Mouse (Mus musculus): ENCODE measurements around the gene Nckap5l. TPM values are rescaled to one million over a fixed set of nuclear protein-coding genes. Genes with fewer than 3 reads are reported as not detected.
"Not testable (repeated sequence)": the region's sequence is repeated elsewhere in the genome, so short reads cannot be mapped to it uniquely, and the experiment has no call there.

Gene Nckap5l
- polyA plus RNA-seq, 1 experiment from 2014 or later = 11.7 TPM

GRCm38 (mm10) chr15:99393386-99394252, 63.9 kb downstream of the Nckap5l start:
- Histone ChIP-seq H3K9ac (peak overlapping the region; percentile 85), H3K27ac (replicated peaks) (peak overlapping the region; percentile 97), H3K4me3 (replicated peaks) (peak overlapping the region; percentile 90), H3K27me3 (no peaks in the 10 kb centered on the region), H3K9me3 (replicated peaks) (no peaks in the 10 kb centered on the region), H3K36me3 (no peaks in the 10 kb centered on the region), H3K4me1 (peaks cover 41% of the 10 kb centered on the region), H3K4me2 (replicated peaks) (peak overlapping the region; percentile 79)
- peak; percentile 25; the same call in 1 of the 2 replicates for ATAC-seq (ENCODE audit: insufficient number of reproducible peaks, low FRiP score, low TSS enrichment, low read depth)
- WGBS = 4% methylated on average over 24 of the region's 24 CpGs

GRCm38 (mm10) chr15:99392486-99393385, 64.8 kb downstream of the Nckap5l start, which contains the start of gene Tmbim6:
Gene Tmbim6 (plus strand): TSS chr15:99392882.
- under 1% methylated on average over 47 of the region's 51 CpGs for WGBS
- peak within 1 kb of the TSS; percentile 79 for H3K4me2 ChIP-seq (replicated peaks)

GRCm38 (mm10) chr15:99391975-99392374, 65.6 kb downstream of the Nckap5l start:
- Histone ChIP-seq H3K4me3 (replicated peaks) (peak overlapping the region; percentile 90), H3K9ac (0 out of 2 replicates have a peak overlapping the region, but pooled peaks have one; percentile 35), H3K9me3 (replicated peaks) (no peaks in the 10 kb centered on the region), H3K27me3 (no peaks in the 10 kb centered on the region), H3K27ac (replicated peaks) (peak overlapping the region; percentile 67), H3K36me3 (no peaks in the 10 kb centered on the region), H3K4me2 (replicated peaks) (peak overlapping the region; percentile 71), H3K4me1 (peaks cover 36% of the 10 kb centered on the region)
- ATAC-seq (ENCODE audit: insufficient number of reproducible peaks, low FRiP score, low TSS enrichment, low read depth) = no peak
- 80% methylated on average over 6 of the region's 6 CpGs for WGBS

More at GRCm38 (mm10) chr15:99392486-99393385, 64.8 kb downstream of the Nckap5l start, which contains the start of gene Tmbim6:
- no peaks in the 10 kb centered on the region for H3K27me3 ChIP-seq
- H3K27ac ChIP-seq (replicated peaks) = peak within 1 kb of the TSS; percentile 97
- no peaks in the 10 kb centered on the region for H3K9me3 ChIP-seq (replicated peaks)
- peak within 1 kb of the TSS; percentile 85 for H3K9ac ChIP-seq
- H3K4me3 ChIP-seq (replicated peaks) = peak within 1 kb of the TSS; percentile 90
- ATAC-seq (ENCODE audit: insufficient number of reproducible peaks, low FRiP score, low TSS enrichment, low read depth) = peak; percentile 99
- peaks cover 38% of the 10 kb centered on the region for H3K4me1 ChIP-seq
- no peaks in the 10 kb centered on the region for H3K36me3 ChIP-seq

- ATAC-seq (ENCODE audit: insufficient number of reproducible peaks, low FRiP score, low TSS enrichment, low read depth) = no peak
- no peak overlapping the region for H3K27ac ChIP-seq (replicated peaks)
- H3K4me2 ChIP-seq (replicated peaks) = no peak overlapping the region
- no peaks in the 10 kb centered on the region for H3K27me3 ChIP-seq
- H3K9me3 ChIP-seq (replicated peaks) = no peaks in the 10 kb centered on the region
- no peak overlapping the region for H3K9ac ChIP-seq
- 61% methylated on average over 7 of the region's 7 CpGs for WGBS
- peaks cover 23% of the 10 kb centered on the region for H3K4me1 ChIP-seq
- no peak overlapping the region for H3K4me3 ChIP-seq (replicated peaks)
- H3K36me3 ChIP-seq = no peaks in the 10 kb centered on the region
These were observed 66.8 kb downstream of the Nckap5l start for GRCm38 (mm10) chr15:99390472-99391401.

- no peaks in the 10 kb centered on the region for H3K9me3 ChIP-seq (replicated peaks)
- no peak overlapping the region for H3K27ac ChIP-seq (replicated peaks)
- ATAC-seq (ENCODE audit: insufficient number of reproducible peaks, low FRiP score, low TSS enrichment, low read depth) = no peak
- peaks cover 8% of the 10 kb centered on the region for H3K4me1 ChIP-seq
- WGBS = 71% methylated on average over 4 of the region's 4 CpGs
- H3K27me3 ChIP-seq = no peaks in the 10 kb centered on the region
- no peak overlapping the region for H3K4me2 ChIP-seq (replicated peaks)
- H3K9ac ChIP-seq = no peak overlapping the region
- no peak overlapping the region for H3K4me3 ChIP-seq (replicated peaks)
- no peaks in the 10 kb centered on the region for H3K36me3 ChIP-seq
These were observed 69.6 kb downstream of the Nckap5l start for GRCm38 (mm10) chr15:99387976-99388375.

GRCm38 (mm10) chr15:99386796-99387195, 70.8 kb downstream of the Nckap5l start:
- no peak for ATAC-seq (ENCODE audit: insufficient number of reproducible peaks, low FRiP score, low TSS enrichment, low read depth)
- no peaks in the 10 kb centered on the region for H3K36me3 ChIP-seq
- H3K9me3 ChIP-seq (replicated peaks) = no peaks in the 10 kb centered on the region
- no peak overlapping the region for H3K4me2 ChIP-seq (replicated peaks)
- H3K27ac ChIP-seq (replicated peaks) = no peak overlapping the region
- no peak overlapping the region for H3K4me3 ChIP-seq (replicated peaks)
- peaks cover 3% of the 10 kb centered on the region; the same call in 1 of the 2 replicates for H3K4me1 ChIP-seq
- 67% methylated on average over 3 of the region's 3 CpGs for WGBS
- H3K27me3 ChIP-seq = no peaks in the 10 kb centered on the region
- H3K9ac ChIP-seq = no peak overlapping the region; the same call in 1 of the 2 replicates

- not testable (repeated sequence) for H3K9ac ChIP-seq; ATAC-seq (ENCODE audit: insufficient number of reproducible peaks, low FRiP score, low TSS enrichment, low read depth); H3K4me2 ChIP-seq (replicated peaks); H3K36me3 ChIP-seq; H3K4me3 ChIP-seq (replicated peaks); H3K27me3 ChIP-seq; H3K9me3 ChIP-seq (replicated peaks); H3K27ac ChIP-seq (replicated peaks); H3K4me1 ChIP-seq
- 69% methylated on average over 3 of the region's 3 CpGs for WGBS
These were observed 71.4 kb downstream of the Nckap5l start for GRCm38 (mm10) chr15:99386110-99386509.

GRCm38 (mm10) chr15:99384071-99384470, 73.5 kb downstream of the Nckap5l start:
- peaks cover 3% of the 10 kb centered on the region; the same call in 1 of the 2 replicates for H3K4me1 ChIP-seq
- no peak overlapping the region for H3K4me3 ChIP-seq (replicated peaks)
- 24% methylated on average over 6 of the region's 6 CpGs for WGBS
- H3K27me3 ChIP-seq = no peaks in the 10 kb centered on the region
- H3K4me2 ChIP-seq (replicated peaks) = no peak overlapping the region
- H3K9ac ChIP-seq = no peak overlapping the region
- peak overlapping the region; percentile 29 for H3K27ac ChIP-seq (replicated peaks)
- no peaks in the 10 kb centered on the region for H3K9me3 ChIP-seq (replicated peaks)
- ATAC-seq (ENCODE audit: insufficient number of reproducible peaks, low FRiP score, low TSS enrichment, low read depth) = no peak
- no peaks in the 10 kb centered on the region for H3K36me3 ChIP-seq

- Histone ChIP-seq H3K27me3 (no peaks in the 10 kb centered on the region), H3K4me1 (peaks cover 3% of the 10 kb centered on the region; the same call in 1 of the 2 replicates), H3K9ac (no peak overlapping the region), H3K9me3 (replicated peaks) (no peaks in the 10 kb centered on the region), H3K4me2 (replicated peaks) (no peak overlapping the region), H3K36me3 (no peaks in the 10 kb centered on the region), H3K27ac (replicated peaks) (no peak overlapping the region), H3K4me3 (replicated peaks) (no peak overlapping the region)
- no peak; the same call in 1 of the 2 replicates for ATAC-seq (ENCODE audit: insufficient number of reproducible peaks, low FRiP score, low TSS enrichment, low read depth)
These were observed 74.7 kb downstream of the Nckap5l start for GRCm38 (mm10) chr15:99382893-99383292.

- no peaks in the 10 kb centered on the region for H3K9me3 ChIP-seq (replicated peaks)
- no peak overlapping the region for H3K9ac ChIP-seq
- H3K36me3 ChIP-seq = no peaks in the 10 kb centered on the region
- H3K4me2 ChIP-seq (replicated peaks) = no peak overlapping the region
- no peaks in the 10 kb centered on the region for H3K27me3 ChIP-seq
- WGBS = 84% methylated on average over 5 of the region's 5 CpGs
- no peak overlapping the region for H3K27ac ChIP-seq (replicated peaks)
- no peak overlapping the region for H3K4me3 ChIP-seq (replicated peaks)
- ATAC-seq (ENCODE audit: insufficient number of reproducible peaks, low FRiP score, low TSS enrichment, low read depth) = no peak
- no peaks in the 10 kb centered on the region for H3K4me1 ChIP-seq
These were observed 81.3 kb downstream of the Nckap5l start for GRCm38 (mm10) chr15:99376240-99376639.
